Mouse (Mus musculus): ENCODE measurements around the gene Gjb3.

Gjb3 gene

GRCm38 (mm10) chr4:127278451-127279001 lies 52.1 kb downstream of the Gjb3 start:
- no peak for DNase-seq

Measured in B cell, adult 2 months (primary cell).